Mouse (Mus musculus): ENCODE measurements at regions not wholly inside any gene's neighbourhood (a gene's known extent, or its start where the extent isn't known, plus 50 kb on each side); places are given as distances from the start of the nearest gene placed in this dataset.

- H3K27ac ChIP-seq (replicated peaks; ENCODE audit: low read depth, low read length): no peak overlapping the region
- WGBS: 55% methylated on average over 1 of the region's 1 CpGs
- DNase-seq (ENCODE audit: low spot score) (peak; percentile 13), ATAC-seq (ENCODE audit: low FRiP score, low read depth) (no peak)
- no peak overlapping the region for H3K4me3 ChIP-seq (replicated peaks; ENCODE audit: low read length)
- no peak overlapping the region for H3K4me2 ChIP-seq (replicated peaks; ENCODE audit: low read depth, low read length, severe bottlenecking)
- no peak overlapping the region for H3K9ac ChIP-seq (ENCODE audit: low read depth, low read length, severe bottlenecking)
- no peaks in the 10 kb centered on the region for H3K4me1 ChIP-seq (ENCODE audit: control insufficient read depth, insufficient read depth, low read length)
- no peaks in the 10 kb centered on the region for H3K9me3 ChIP-seq (ENCODE audit: control insufficient read depth, low read length)
- H3K27me3 ChIP-seq (ENCODE audit: control insufficient read depth, insufficient read depth, low read length): no peaks in the 10 kb centered on the region
- TF ChIP-seq POLR2A (IDR thresholded peaks at IDR 0.05; ENCODE audit: borderline replicate concordance, extremely low read depth, insufficient read depth, insufficient read length): no peak
- no peaks in the 10 kb centered on the region for H3K36me3 ChIP-seq (ENCODE audit: control insufficient read depth, insufficient read depth, low read length)
Measured at GRCm38 (mm10) chr16:62981821-62982220, 127.7 kb downstream of the Pros1 start.

GRCm38 (mm10) chr16:62982558-62982957 is 128.5 kb downstream of the Pros1 start:
- Histone ChIP-seq H3K27ac (replicated peaks; ENCODE audit: low read depth, low read length) (no peak overlapping the region), H3K4me3 (replicated peaks; ENCODE audit: low read length) (no peak overlapping the region), H3K36me3 (ENCODE audit: control insufficient read depth, insufficient read depth, low read length) (no peaks in the 10 kb centered on the region), H3K4me1 (ENCODE audit: control insufficient read depth, insufficient read depth, low read length) (no peaks in the 10 kb centered on the region), H3K4me2 (replicated peaks; ENCODE audit: low read depth, low read length, severe bottlenecking) (no peak overlapping the region), H3K27me3 (ENCODE audit: control insufficient read depth, insufficient read depth, low read length) (no peaks in the 10 kb centered on the region), H3K9me3 (ENCODE audit: control insufficient read depth, low read length) (no peaks in the 10 kb centered on the region), H3K9ac (ENCODE audit: low read depth, low read length, severe bottlenecking) (no peak overlapping the region)
- peak; percentile 28 for DNase-seq (ENCODE audit: low spot score)
- 57% methylated on average over 4 of the region's 4 CpGs for WGBS
- no peak for TF ChIP-seq POLR2A (IDR thresholded peaks at IDR 0.05; ENCODE audit: borderline replicate concordance, extremely low read depth, insufficient read depth, insufficient read length)
- ATAC-seq (ENCODE audit: low FRiP score, low read depth): no peak

GRCm38 (mm10) chr16:62995555-62995954 is 141.4 kb downstream of the Pros1 start:
- Histone ChIP-seq H3K9ac (ENCODE audit: low read depth, low read length, severe bottlenecking) (no peak overlapping the region), H3K36me3 (ENCODE audit: control insufficient read depth, insufficient read depth, low read length) (no peaks in the 10 kb centered on the region), H3K4me1 (ENCODE audit: control insufficient read depth, insufficient read depth, low read length) (no peaks in the 10 kb centered on the region), H3K9me3 (ENCODE audit: control insufficient read depth, low read length) (no peaks in the 10 kb centered on the region), H3K4me2 (replicated peaks; ENCODE audit: low read depth, low read length, severe bottlenecking) (no peak overlapping the region), H3K27ac (replicated peaks; ENCODE audit: low read depth, low read length) (no peak overlapping the region), H3K27me3 (ENCODE audit: control insufficient read depth, insufficient read depth, low read length) (no peaks in the 10 kb centered on the region), H3K4me3 (replicated peaks; ENCODE audit: low read length) (no peak overlapping the region)
- DNase-seq (ENCODE audit: low spot score): no peak
- no peak for TF ChIP-seq POLR2A (IDR thresholded peaks at IDR 0.05; ENCODE audit: borderline replicate concordance, extremely low read depth, insufficient read depth, insufficient read length)
- WGBS: 32% methylated on average over 3 of the region's 3 CpGs
- ATAC-seq (ENCODE audit: low FRiP score, low read depth): no peak

- no peaks in the 10 kb centered on the region for H3K27me3 ChIP-seq (ENCODE audit: control insufficient read depth, insufficient read depth, low read length)
- no peaks in the 10 kb centered on the region for H3K9me3 ChIP-seq (ENCODE audit: control insufficient read depth, low read length)
- H3K9ac ChIP-seq (ENCODE audit: low read depth, low read length, severe bottlenecking): no peak overlapping the region
- TF ChIP-seq POLR2A (IDR thresholded peaks at IDR 0.05; ENCODE audit: borderline replicate concordance, extremely low read depth, insufficient read depth, insufficient read length): no peak
- H3K36me3 ChIP-seq (ENCODE audit: control insufficient read depth, insufficient read depth, low read length): no peaks in the 10 kb centered on the region
- no peak for ATAC-seq (ENCODE audit: low FRiP score, low read depth)
- H3K27ac ChIP-seq (replicated peaks; ENCODE audit: low read depth, low read length): no peak overlapping the region
- DNase-seq (ENCODE audit: low spot score): no peak
- no peaks in the 10 kb centered on the region for H3K4me1 ChIP-seq (ENCODE audit: control insufficient read depth, insufficient read depth, low read length)
- H3K4me2 ChIP-seq (replicated peaks; ENCODE audit: low read depth, low read length, severe bottlenecking): no peak overlapping the region
- 89% methylated on average over 4 of the region's 4 CpGs for WGBS
- no peak overlapping the region for H3K4me3 ChIP-seq (replicated peaks; ENCODE audit: low read length)
Measured at GRCm38 (mm10) chr16:63011151-63011734, 157.1 kb downstream of the Pros1 start.

- ATAC-seq (ENCODE audit: low FRiP score, low read depth): no peak
- H3K27ac ChIP-seq (replicated peaks; ENCODE audit: low read depth, low read length): no peak overlapping the region
- no peaks in the 10 kb centered on the region for H3K4me1 ChIP-seq (ENCODE audit: control insufficient read depth, insufficient read depth, low read length)
- H3K9ac ChIP-seq (ENCODE audit: low read depth, low read length, severe bottlenecking): no peak overlapping the region
- H3K27me3 ChIP-seq (ENCODE audit: control insufficient read depth, insufficient read depth, low read length): no peaks in the 10 kb centered on the region
- whole genome bisulfite sequencing: 36% methylated on average over 7 of the region's 7 CpGs
- TF ChIP-seq POLR2A (IDR thresholded peaks at IDR 0.05; ENCODE audit: borderline replicate concordance, extremely low read depth, insufficient read depth, insufficient read length): no peak
- no peaks in the 10 kb centered on the region for H3K9me3 ChIP-seq (ENCODE audit: control insufficient read depth, low read length)
- H3K36me3 ChIP-seq (ENCODE audit: control insufficient read depth, insufficient read depth, low read length): no peaks in the 10 kb centered on the region
- H3K4me2 ChIP-seq (replicated peaks; ENCODE audit: low read depth, low read length, severe bottlenecking): no peak overlapping the region
- no peak overlapping the region for H3K4me3 ChIP-seq (replicated peaks; ENCODE audit: low read length)
- peak; percentile 50 for DNase-seq (ENCODE audit: low spot score)
Measured at GRCm38 (mm10) chr16:63014453-63014852, 160.3 kb downstream of the Pros1 start.

- no peaks in the 10 kb centered on the region for H3K27me3 ChIP-seq (ENCODE audit: control insufficient read depth, insufficient read depth, low read length)
- no peak for TF ChIP-seq POLR2A (IDR thresholded peaks at IDR 0.05; ENCODE audit: borderline replicate concordance, extremely low read depth, insufficient read depth, insufficient read length)
- no peak overlapping the region for H3K4me2 ChIP-seq (replicated peaks; ENCODE audit: low read depth, low read length, severe bottlenecking)
- ATAC-seq (ENCODE audit: low FRiP score, low read depth) (no peak), DNase-seq (ENCODE audit: low spot score) (peak; percentile 20)
- H3K9ac ChIP-seq (ENCODE audit: low read depth, low read length, severe bottlenecking): no peak overlapping the region
- no peak overlapping the region for H3K27ac ChIP-seq (replicated peaks; ENCODE audit: low read depth, low read length)
- H3K4me1 ChIP-seq (ENCODE audit: control insufficient read depth, insufficient read depth, low read length): no peaks in the 10 kb centered on the region
- no peaks in the 10 kb centered on the region for H3K36me3 ChIP-seq (ENCODE audit: control insufficient read depth, insufficient read depth, low read length)
- WGBS: 26% methylated on average over 1 of the region's 1 CpGs
- no peaks in the 10 kb centered on the region for H3K9me3 ChIP-seq (ENCODE audit: control insufficient read depth, low read length)
- H3K4me3 ChIP-seq (replicated peaks; ENCODE audit: low read length): no peak overlapping the region
Measured at GRCm38 (mm10) chr16:63016144-63016543, 162.0 kb downstream of the Pros1 start.
